Mouse (Mus musculus) midbrain, postnatal 0 days (tissue): ENCODE data around the gene Tgfb2. TPM values are rescaled to one million over a fixed set of nuclear protein-coding genes. Genes with fewer than 3 reads are reported as not detected.

Experiments used
- ATAC-seq: fragments of 200-750 bp; cut with Nextera tagmentation; 2 replicates; pipeline ENCODE4 v1.8.0; 2017; ENCODE audit warnings: moderate number of reproducible peaks, mild to moderate bottlenecking, moderate TSS enrichment, moderate library complexity; ENCODE audit not compliant: low FRiP score
- DNase-seq: peaks from one replicate; pipeline ENCODE4 v3.0.0-alpha.2; 2015; ENCODE audit warnings: low spot score
- H3K27ac ChIP-seq: fragments of 300-500 bp; sonication (generic); 2 replicates; pipeline ENCODE4 v1.5.1; 2014; ENCODE audit warnings: low read depth, mild to moderate bottlenecking, low read length, mixed read lengths
- H3K27me3 ChIP-seq: fragments of 300-500 bp; sonication (generic); 2 replicates; pipeline ENCODE4 v1.6.1; 2014; ENCODE audit warnings: low read length, control low read depth, mixed read lengths; ENCODE audit not compliant: insufficient read depth
- H3K36me3 ChIP-seq: fragments of 300-500 bp; sonication (generic); 2 replicates; pipeline ENCODE4 v1.6.1; 2014; ENCODE audit warnings: low read length, control low read depth, mixed read lengths; ENCODE audit not compliant: insufficient read depth
- H3K4me1 ChIP-seq: fragments of 300-500 bp; sonication (generic); 2 replicates; pipeline ENCODE4 v1.6.1; 2014; ENCODE audit warnings: mild to moderate bottlenecking, control low read depth, antibody characterized with exemption, low read length, mixed read lengths; ENCODE audit not compliant: insufficient read depth
- H3K4me2 ChIP-seq: fragments of 300-500 bp; sonication (generic); 2 replicates; pipeline ENCODE4 v1.6.1; 2014; ENCODE audit warnings: low read depth, mild to moderate bottlenecking, low read length, mixed read lengths; ENCODE audit not compliant: poor library complexity, severe bottlenecking
- H3K4me3 ChIP-seq: fragments of 300-500 bp; sonication (generic); 2 replicates; pipeline ENCODE4 v1.5.1; 2014; ENCODE audit warnings: low read depth, mild to moderate bottlenecking, low read length, moderate library complexity
- H3K9ac ChIP-seq: fragments of 300-500 bp; sonication (generic); replicated peaks from 2 replicates; pipeline ENCODE4 v1.6.1; 2014; ENCODE audit warnings: mild to moderate bottlenecking, low read length, moderate library complexity, mixed read lengths; ENCODE audit not compliant: poor library complexity, severe bottlenecking
- H3K9me3 ChIP-seq: fragments of 300-500 bp; sonication (generic); 2 replicates; pipeline ENCODE4 v1.6.1; 2016; ENCODE audit warnings: low read length, control low read depth
- CTCF ChIP-seq: IDR thresholded peaks from 2 replicates; pipeline ENCODE4 v1.5.1; 2016; ENCODE audit warnings: antibody characterized with exemption, mild to moderate bottlenecking
- WGBS: fragments of 180-500 bp; shearing (Covaris S2); extraction: QIAGEN DNeasy Blood & Tissue Kit; methylation state at CpG from one replicate; pipeline ENCODE4 v1.1.7; 2014; 5-methylcytosine and 5-hydroxymethylcytosine counted together
- polyA plus RNA-seq: library from polyadenylated mRNA; unstranded; fragments of >200 nt; fragmentation: Nextera tagmentation; extraction: Ambion mirVana; gene quantifications from 2 replicates; pipeline ENCODE4 v1.2.1, GENCODE M21; 2015
- total RNA-seq: library from RNA; depleted of rRNA; stranded (reverse); fragments of >200 nt; gene quantifications from 2 replicates; pipeline ENCODE4 v1.2.3, GENCODE M21; 2014

Gene Tgfb2
- total and polyA plus RNA-seq, 2 experiments from 2014 or later: 19.8 to 22.9 TPM

DNA sequence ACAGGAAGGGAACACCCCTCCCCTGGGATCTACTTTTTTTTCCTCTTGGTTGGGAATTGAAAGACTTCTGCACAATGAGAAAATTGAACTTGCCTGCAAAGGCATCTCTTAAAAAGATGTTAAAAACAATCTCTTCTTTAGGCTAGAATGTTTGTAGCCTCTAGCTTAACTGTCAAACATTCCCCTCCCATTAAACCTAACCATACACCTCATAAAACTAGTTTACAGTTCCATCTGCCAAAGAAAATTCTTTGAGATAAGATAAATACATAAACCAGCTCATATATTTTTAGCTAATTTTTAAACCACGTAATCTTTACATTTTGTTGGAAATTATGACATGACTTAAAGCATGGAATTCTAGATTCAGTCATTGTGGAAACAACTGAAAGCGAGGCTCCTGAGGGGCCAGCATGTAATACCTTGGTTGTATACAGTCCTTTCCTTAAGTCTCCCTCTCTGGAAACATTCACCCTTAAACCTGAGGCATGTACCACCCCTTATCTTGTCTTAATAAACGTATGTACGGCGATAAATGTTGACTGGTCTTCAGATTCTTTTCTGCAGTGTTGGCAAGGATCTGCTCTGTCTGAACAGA, 49.0 kb downstream of the Tgfb2 start:
- DNase-seq: no peak

GRCm38 (mm10) chr1:186656201-186656600, 49.6 kb downstream of the Tgfb2 start:
- Histone ChIP-seq H3K4me1 (no peaks in the 10 kb centered on the region), H3K27ac (no peak overlapping the region), H3K4me3 (no peak overlapping the region), H3K27me3 (no peaks in the 10 kb centered on the region), H3K4me2 (no peak overlapping the region), H3K36me3 (no peaks in the 10 kb centered on the region), H3K9ac (no peak overlapping the region), H3K9me3 (no peaks in the 10 kb centered on the region)
- WGBS: 76% methylated on average over 1 of the region's 1 CpGs
- DNase-seq: no peak
- no peak for TF ChIP-seq CTCF
- ATAC-seq: no peak

More for the DNA sequence above, 49.0 kb downstream of the Tgfb2 start:
- H3K27ac ChIP-seq: no peak overlapping the region
- no peaks in the 10 kb centered on the region for H3K36me3 ChIP-seq
- ATAC-seq: no peak
- H3K9me3 ChIP-seq: no peaks in the 10 kb centered on the region
- no peak overlapping the region for H3K4me2 ChIP-seq
- no peaks in the 10 kb centered on the region for H3K27me3 ChIP-seq
- TF ChIP-seq CTCF: no peak
- 91% methylated on average over 5 of the region's 5 CpGs for WGBS
- H3K4me3 ChIP-seq: no peak overlapping the region
- H3K4me1 ChIP-seq: no peaks in the 10 kb centered on the region
- H3K9ac ChIP-seq: no peak overlapping the region

- 46% methylated on average over 4 of the region's 4 CpGs for WGBS
- peak; percentile 56 for TF ChIP-seq CTCF
- H3K27ac ChIP-seq: no peak overlapping the region
- no peaks in the 10 kb centered on the region for H3K4me1 ChIP-seq
- DNase-seq (peak; percentile 88), ATAC-seq (peak; percentile 71)
- H3K4me3 ChIP-seq: no peak overlapping the region
- no peak overlapping the region for H3K9ac ChIP-seq
- no peak overlapping the region for H3K4me2 ChIP-seq
- no peaks in the 10 kb centered on the region for H3K36me3 ChIP-seq
- no peaks in the 10 kb centered on the region for H3K9me3 ChIP-seq
- no peaks in the 10 kb centered on the region for H3K27me3 ChIP-seq
These were observed 50.7 kb downstream of the Tgfb2 start for GRCm38 (mm10) chr1:186655096-186655495.

- no peak overlapping the region for H3K9ac ChIP-seq
- ATAC-seq: no peak
- H3K4me1 ChIP-seq: no peaks in the 10 kb centered on the region
- DNase-seq: no peak
- no peak overlapping the region for H3K27ac ChIP-seq
- no peak overlapping the region for H3K4me3 ChIP-seq
- no peak overlapping the region for H3K4me2 ChIP-seq
- no peaks in the 10 kb centered on the region for H3K27me3 ChIP-seq
- H3K36me3 ChIP-seq: no peaks in the 10 kb centered on the region
- TF ChIP-seq CTCF: no peak
- 0 out of 2 replicates have a peak, but pooled peaks cover 3% of the 10 kb centered on the region for H3K9me3 ChIP-seq
- 83% methylated on average over 8 of the region's 8 CpGs for WGBS
These were observed 53.6 kb downstream of the Tgfb2 start for GRCm38 (mm10) chr1:186652208-186652607.

DNA sequence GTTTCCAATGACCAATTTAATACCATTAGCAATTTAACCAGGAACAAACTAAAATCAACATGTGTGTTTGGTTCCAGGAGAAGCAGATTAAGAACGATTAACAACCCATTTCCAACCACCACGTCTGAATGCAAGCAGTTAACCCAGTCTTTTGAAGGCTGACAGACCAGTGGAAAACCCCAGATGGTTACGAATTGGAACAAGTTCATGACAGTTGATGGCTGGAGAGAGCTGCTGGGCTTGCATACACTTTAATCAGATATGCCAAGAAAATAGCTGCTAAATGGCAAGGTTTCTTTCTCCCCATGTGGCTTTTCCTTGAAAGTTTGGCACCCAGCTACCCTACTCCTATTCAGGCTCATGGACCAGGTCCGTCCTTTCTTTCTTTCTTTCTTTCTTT, 55.8 kb downstream of the Tgfb2 start:
- no peak for DNase-seq
- ATAC-seq: no peak
- Histone ChIP-seq H3K4me2 (no peak overlapping the region), H3K36me3 (no peaks in the 10 kb centered on the region), H3K9me3 (0 out of 2 replicates have a peak, but pooled peaks cover 3% of the 10 kb centered on the region), H3K9ac (no peak overlapping the region), H3K27me3 (no peaks in the 10 kb centered on the region), H3K4me1 (no peaks in the 10 kb centered on the region), H3K4me3 (no peak overlapping the region), H3K27ac (no peak overlapping the region)
- WGBS: 79% methylated on average over 4 of the region's 4 CpGs
- TF ChIP-seq CTCF: no peak

DNA sequence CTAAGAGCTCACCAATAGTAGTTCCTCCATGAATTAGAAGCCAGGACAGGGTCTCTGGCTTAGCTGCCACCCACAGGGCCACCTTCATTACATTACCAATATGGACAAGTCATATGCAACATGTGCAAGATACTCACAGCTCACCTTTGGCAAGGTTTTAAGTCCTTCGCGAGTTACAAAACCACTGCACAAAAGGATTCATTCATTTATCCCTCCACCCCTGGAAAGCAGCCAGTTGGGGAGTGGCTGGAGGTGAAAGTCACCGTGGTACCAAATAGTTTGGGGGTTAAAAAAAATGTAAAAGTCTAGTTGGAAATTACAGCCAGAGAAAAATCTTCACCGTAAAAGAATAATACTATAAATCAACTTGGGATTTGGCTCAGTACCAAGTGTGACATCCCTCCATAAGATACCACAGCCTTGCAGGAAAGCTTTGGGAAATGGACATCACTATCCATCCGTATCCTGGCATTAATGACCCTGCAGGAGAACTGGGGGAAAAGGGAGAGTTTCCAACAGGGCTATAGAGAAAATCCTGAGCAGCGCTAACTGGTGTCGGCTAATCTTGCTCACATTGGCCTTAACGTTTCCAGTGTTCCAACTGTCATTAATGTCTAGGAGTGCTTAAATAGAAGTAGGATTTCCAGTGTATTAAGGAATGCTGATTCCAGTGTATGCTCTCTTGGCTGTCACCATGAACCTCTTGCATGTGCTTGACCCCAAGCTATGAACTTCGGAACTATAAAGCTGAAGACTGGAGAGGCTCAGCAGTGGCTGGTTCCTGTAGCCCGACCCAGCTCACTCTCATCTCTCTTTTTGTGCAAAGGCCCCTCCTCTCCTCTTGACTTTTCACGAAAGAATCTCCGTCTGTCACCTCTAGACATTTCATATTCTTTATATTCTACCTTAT, 68.2 kb downstream of the Tgfb2 start:
- no peak overlapping the region for H3K9ac ChIP-seq
- H3K27me3 ChIP-seq: no peaks in the 10 kb centered on the region
- ATAC-seq: no peak
- H3K4me2 ChIP-seq: no peak overlapping the region
- H3K27ac ChIP-seq: no peak overlapping the region
- no peaks in the 10 kb centered on the region for H3K36me3 ChIP-seq
- WGBS: 70% methylated on average over 12 of the region's 12 CpGs
- no peak for DNase-seq
- H3K4me3 ChIP-seq: no peak overlapping the region
- H3K4me1 ChIP-seq: no peaks in the 10 kb centered on the region
- no peaks in the 10 kb centered on the region for H3K9me3 ChIP-seq
- TF ChIP-seq CTCF: no peak
